Mouse (Mus musculus): ENCODE data around the gene Abhd15. TPM values are rescaled to one million over a fixed set of nuclear protein-coding genes. Genes with fewer than 3 reads are reported as not detected.

Gene Abhd15
- polyA plus RNA-seq, 1 experiment from 2014 or later, result 1.5 TPM

- Histone ChIP-seq H3K4me1 (replicated peaks) (peaks cover 50% of the 10 kb centered on the region), H3K27ac (peak overlapping the region; percentile 80), H3K36me3 (no peaks in the 10 kb centered on the region), H3K27me3 (no peaks in the 10 kb centered on the region), H3K4me2 (peak overlapping the region; percentile 37), H3K9me3 (no peaks in the 10 kb centered on the region), H3K4me3 (replicated peaks) (no peak overlapping the region), H3K9ac (replicated peaks) (no peak overlapping the region)
- peak; percentile 4; the same call in 1 of the 2 replicates for ATAC-seq (ENCODE audit: insufficient number of reproducible peaks, insufficient read depth, low FRiP score, low TSS enrichment, low read depth)
- WGBS, result 25% methylated on average over 6 of the region's 6 CpGs
Measured at GRCm38 (mm10) chr11:77485229-77485628, 29.7 kb upstream of the Abhd15 start.

GRCm38 (mm10) chr11:77486798-77487197 lies 28.1 kb upstream of the Abhd15 start:
- Histone ChIP-seq H3K27me3 (no peaks in the 10 kb centered on the region), H3K27ac (peak overlapping the region; percentile 31; the same call in 1 of the 2 replicates), H3K9ac (replicated peaks) (0 out of 2 replicates have a peak overlapping the region, but pooled peaks have one; percentile 18), H3K9me3 (no peaks in the 10 kb centered on the region), H3K4me2 (peak overlapping the region; percentile 11), H3K4me1 (replicated peaks) (peaks cover 61% of the 10 kb centered on the region), H3K36me3 (no peaks in the 10 kb centered on the region), H3K4me3 (replicated peaks) (no peak overlapping the region)
- ATAC-seq (ENCODE audit: insufficient number of reproducible peaks, insufficient read depth, low FRiP score, low TSS enrichment, low read depth), result no peak
- 69% methylated on average over 5 of the region's 5 CpGs for WGBS

- peak overlapping the region; percentile 90 for H3K4me2 ChIP-seq
- peak overlapping the region; percentile 85 for H3K4me3 ChIP-seq (replicated peaks)
- H3K9me3 ChIP-seq, result no peaks in the 10 kb centered on the region
- H3K36me3 ChIP-seq, result no peaks in the 10 kb centered on the region
- H3K4me1 ChIP-seq (replicated peaks), result peaks cover 75% of the 10 kb centered on the region
- ATAC-seq (ENCODE audit: insufficient number of reproducible peaks, insufficient read depth, low FRiP score, low TSS enrichment, low read depth), result no peak
- H3K27ac ChIP-seq, result no peak overlapping the region
- H3K9ac ChIP-seq (replicated peaks), result peak overlapping the region; percentile 90
- 3% methylated on average over 55 of the region's 55 CpGs for WGBS
- no peaks in the 10 kb centered on the region for H3K27me3 ChIP-seq
Measured at GRCm38 (mm10) chr11:77488771-77489581, 25.9 kb upstream of the Abhd15 start.

- WGBS, result 1% methylated on average over 58 of the region's 87 CpGs
- peak within 1 kb of the TSS; percentile 66; the same call in 1 of the 2 replicates for H3K27ac ChIP-seq
- no peaks in the 10 kb centered on the region for H3K36me3 ChIP-seq
- H3K4me1 ChIP-seq (replicated peaks), result peaks cover 79% of the 10 kb centered on the region
- H3K27me3 ChIP-seq, result no peaks in the 10 kb centered on the region
- ATAC-seq (ENCODE audit: insufficient number of reproducible peaks, insufficient read depth, low FRiP score, low TSS enrichment, low read depth), result 0 out of 2 replicates have a peak, but pooled peaks have one; percentile 15
- peak within 1 kb of the TSS; percentile 90 for H3K4me2 ChIP-seq
- no peaks in the 10 kb centered on the region for H3K9me3 ChIP-seq
- peak within 1 kb of the TSS; percentile 90 for H3K9ac ChIP-seq (replicated peaks)
- H3K4me3 ChIP-seq (replicated peaks), result peak within 1 kb of the TSS; percentile 85
Measured at GRCm38 (mm10) chr11:77489591-77490235, 25.2 kb upstream of the Abhd15 start, which contains the start of gene Ankrd13b. Gene Ankrd13b, minus strand, starts transcription at chr11:77489678.

- Histone ChIP-seq H3K9ac (replicated peaks) (no peak overlapping the region), H3K9me3 (no peaks in the 10 kb centered on the region), H3K4me1 (replicated peaks) (peaks cover 79% of the 10 kb centered on the region), H3K36me3 (no peaks in the 10 kb centered on the region), H3K27me3 (no peaks in the 10 kb centered on the region), H3K27ac (no peak overlapping the region), H3K4me3 (replicated peaks) (peak overlapping the region; percentile 85; the same call in 1 of the 2 replicates), H3K4me2 (peak overlapping the region; percentile 90)
- no peak for ATAC-seq (ENCODE audit: insufficient number of reproducible peaks, insufficient read depth, low FRiP score, low TSS enrichment, low read depth)
- 68% methylated on average over 6 of the region's 6 CpGs for WGBS
Measured at GRCm38 (mm10) chr11:77490451-77490850, 24.5 kb upstream of the Abhd15 start.

GRCm38 (mm10) chr11:77491123-77491501 lies 23.8 kb upstream of the Abhd15 start:
- no peaks in the 10 kb centered on the region for H3K9me3 ChIP-seq
- H3K4me3 ChIP-seq (replicated peaks), result peak overlapping the region; percentile 97
- peak; percentile 58 for ATAC-seq (ENCODE audit: insufficient number of reproducible peaks, insufficient read depth, low FRiP score, low TSS enrichment, low read depth)
- H3K36me3 ChIP-seq, result no peaks in the 10 kb centered on the region
- H3K9ac ChIP-seq (replicated peaks), result no peak overlapping the region
- WGBS, result under 1% methylated on average over 13 of the region's 13 CpGs
- H3K4me2 ChIP-seq, result peak overlapping the region; percentile 86
- H3K4me1 ChIP-seq (replicated peaks), result peaks cover 78% of the 10 kb centered on the region
- peak overlapping the region; percentile 93 for H3K27ac ChIP-seq
- H3K27me3 ChIP-seq, result no peaks in the 10 kb centered on the region

- H3K9ac ChIP-seq (replicated peaks), result peak overlapping the region; percentile 50
- 0% methylated on average over 23 of the region's 23 CpGs for WGBS
- H3K4me2 ChIP-seq, result peak overlapping the region; percentile 86
- peak overlapping the region; percentile 93 for H3K27ac ChIP-seq
- H3K27me3 ChIP-seq, result no peaks in the 10 kb centered on the region
- H3K4me3 ChIP-seq (replicated peaks), result peak overlapping the region; percentile 97
- H3K9me3 ChIP-seq, result no peaks in the 10 kb centered on the region
- peaks cover 72% of the 10 kb centered on the region for H3K4me1 ChIP-seq (replicated peaks)
- peak; percentile 69; the same call in 1 of the 2 replicates for ATAC-seq (ENCODE audit: insufficient number of reproducible peaks, insufficient read depth, low FRiP score, low TSS enrichment, low read depth)
- no peaks in the 10 kb centered on the region for H3K36me3 ChIP-seq
Measured at GRCm38 (mm10) chr11:77491502-77492291, 23.2 kb upstream of the Abhd15 start.

GRCm38 (mm10) chr11:77492311-77492871 lies 22.5 kb upstream of the Abhd15 start:
- H3K4me1 ChIP-seq (replicated peaks), result peaks cover 72% of the 10 kb centered on the region

GRCm38 (mm10) chr11:77492911-77493332 lies 22.0 kb upstream of the Abhd15 start:
- peak overlapping the region; percentile 97 for H3K4me3 ChIP-seq (replicated peaks)
- H3K36me3 ChIP-seq, result no peaks in the 10 kb centered on the region

More at GRCm38 (mm10) chr11:77492311-77492871, 22.5 kb upstream of the Abhd15 start:
- Histone ChIP-seq H3K27ac (peak overlapping the region; percentile 93), H3K4me3 (replicated peaks) (peak overlapping the region; percentile 97), H3K9ac (replicated peaks) (peak overlapping the region; percentile 50; the same call in 1 of the 2 replicates), H3K4me2 (peak overlapping the region; percentile 86), H3K27me3 (no peaks in the 10 kb centered on the region), H3K36me3 (no peaks in the 10 kb centered on the region), H3K9me3 (no peaks in the 10 kb centered on the region)
- WGBS, result 1% methylated on average over 18 of the region's 18 CpGs
- ATAC-seq (ENCODE audit: insufficient number of reproducible peaks, insufficient read depth, low FRiP score, low TSS enrichment, low read depth), result no peak

GRCm38 (mm10) chr11:77493512-77494343 lies 21.2 kb upstream of the Abhd15 start, which contains the start of gene Git1:
Gene Git1, plus strand, starts transcription at chr11:77493562.
- Histone ChIP-seq H3K4me3 (replicated peaks) (peak within 1 kb of the TSS; percentile 97), H3K9ac (replicated peaks) (peak within 1 kb of the TSS; percentile 97), H3K4me1 (replicated peaks) (peaks cover 71% of the 10 kb centered on the region), H3K27ac (peak within 1 kb of the TSS; percentile 93), H3K27me3 (no peaks in the 10 kb centered on the region), H3K9me3 (no peaks in the 10 kb centered on the region), H3K4me2 (peak within 1 kb of the TSS; percentile 90), H3K36me3 (no peaks in the 10 kb centered on the region; the same call in 1 of the 2 replicates)
- 1% methylated on average over 65 of the region's 74 CpGs for WGBS
- ATAC-seq (ENCODE audit: insufficient number of reproducible peaks, insufficient read depth, low FRiP score, low TSS enrichment, low read depth), result no peak

More at GRCm38 (mm10) chr11:77492911-77493332, 22.0 kb upstream of the Abhd15 start:
- Histone ChIP-seq H3K9me3 (no peaks in the 10 kb centered on the region), H3K4me1 (replicated peaks) (peaks cover 72% of the 10 kb centered on the region), H3K9ac (replicated peaks) (peak overlapping the region; percentile 55; the same call in 1 of the 2 replicates), H3K27me3 (no peaks in the 10 kb centered on the region), H3K4me2 (peak overlapping the region; percentile 86), H3K27ac (peak overlapping the region; percentile 93)
- peak; percentile 42; the same call in 1 of the 2 replicates for ATAC-seq (ENCODE audit: insufficient number of reproducible peaks, insufficient read depth, low FRiP score, low TSS enrichment, low read depth)
- under 1% methylated on average over 32 of the region's 32 CpGs for whole genome bisulfite sequencing

Data from limb, embryonic 12.5 days (tissue).